Mouse (Mus musculus) heart, adult 2 months (tissue): ENCODE data around the gene Nckap1.

ENCODE experiments used
- CTCF ChIP-seq: fragments of 200-600 bp; IDR thresholded peaks from 2 replicates; pipeline ENCODE4 v1.8.1; 2022; ENCODE audit warnings: antibody characterized with exemption, mild to moderate bottlenecking, moderate library complexity
- POLR2A ChIP-seq: fragments of 200-500 bp; IDR thresholded peaks from 2 replicates; pipeline ENCODE4 v1.6.1; 2011; ENCODE audit warnings: mild to moderate bottlenecking, low read depth, low read length, control low read depth; ENCODE audit not compliant: insufficient read depth

GRCm38 (mm10) chr2:80618991-80619390 is 37.8 kb upstream of the Nckap1 start:
- no peak for TF ChIP-seq POLR2A
- TF ChIP-seq CTCF: no peak
